Mouse (Mus musculus) hindbrain, embryonic 15.5 days (tissue): ENCODE measurements around the gene Kcng3. TPM values are rescaled to one million over a fixed set of nuclear protein-coding genes. Genes with fewer than 3 reads are reported as not detected.

Experiments
- ATAC-seq: fragments of 200-750 bp; cut with Nextera tagmentation; 2 replicates; pipeline ENCODE4 v1.8.0; 2017; ENCODE audit warnings: low read depth, moderate number of reproducible peaks, moderate TSS enrichment; ENCODE audit not compliant: low FRiP score
- H3K27ac ChIP-seq: fragments of 300-500 bp; sonication (generic); replicated peaks from 2 replicates; pipeline ENCODE4 v1.5.1; 2015; ENCODE audit warnings: mild to moderate bottlenecking, inconsistent platforms
- H3K27me3 ChIP-seq: fragments of 300-500 bp; sonication (generic); 2 replicates; pipeline ENCODE4 v1.6.1; 2015; ENCODE audit warnings: control low read depth, inconsistent platforms
- H3K36me3 ChIP-seq: fragments of 300-500 bp; sonication (generic); 2 replicates; pipeline ENCODE4 v1.6.1; 2015; ENCODE audit warnings: control low read depth, inconsistent platforms
- H3K4me1 ChIP-seq: fragments of 300-500 bp; sonication (generic); replicated peaks from 2 replicates; pipeline ENCODE4 v1.6.1; 2015; ENCODE audit warnings: control low read depth, inconsistent platforms
- H3K4me2 ChIP-seq: fragments of 300-500 bp; sonication (generic); 2 replicates; pipeline ENCODE4 v1.6.1; 2015; ENCODE audit warnings: moderate library complexity, mild to moderate bottlenecking, inconsistent platforms
- H3K4me3 ChIP-seq: fragments of 300-500 bp; sonication (generic); 2 replicates; pipeline ENCODE4 v1.5.1; 2015; ENCODE audit warnings: mild to moderate bottlenecking, inconsistent platforms
- H3K9ac ChIP-seq: fragments of 300-500 bp; sonication (generic); 2 replicates; pipeline ENCODE4 v1.6.1; 2015; ENCODE audit warnings: inconsistent platforms
- H3K9me3 ChIP-seq: fragments of 300-500 bp; sonication (generic); 2 replicates; pipeline ENCODE4 v1.6.1; 2016; ENCODE audit warnings: control low read depth, inconsistent platforms
- WGBS: fragments of 180-500 bp; shearing (Covaris S2); methylation state at CpG from one replicate; pipeline ENCODE4 v1.1.7; 2015; 5-methylcytosine and 5-hydroxymethylcytosine counted together
- polyA plus RNA-seq: library from polyadenylated mRNA; unstranded; fragments of >200 nt; fragmentation: Nextera tagmentation; extraction: Ambion mirVana; gene quantifications from 2 replicates; pipeline ENCODE4 v1.2.1, GENCODE M21; 2015

Gene Kcng3
- polyA plus RNA-seq, 1 experiment from 2014 or later: 0.14 TPM

DNA sequence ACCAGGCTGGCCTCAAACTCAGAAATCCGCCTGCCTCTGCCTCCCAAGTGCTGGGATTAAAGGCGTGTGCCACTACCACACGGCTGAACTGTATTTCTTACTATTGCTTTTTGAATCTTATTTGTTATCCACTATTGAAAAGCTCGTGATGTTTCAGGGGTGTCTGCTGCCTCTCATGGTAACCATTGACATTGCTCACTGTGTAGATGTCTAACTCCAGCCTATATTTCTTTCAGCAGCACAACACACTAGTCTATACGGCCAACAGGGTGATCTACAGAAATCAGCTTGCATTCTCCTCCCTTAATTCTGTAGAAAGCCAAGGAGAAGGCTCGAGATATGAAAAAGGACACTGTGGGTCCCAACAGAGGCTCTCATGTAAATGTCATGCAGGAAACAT is 86.4 kb downstream of the Kcng3 start:
- Histone ChIP-seq H3K4me2 (peak overlapping the region; percentile 39), H3K9me3 (no peaks in the 10 kb centered on the region), H3K4me1 (peaks cover 36% of the 10 kb centered on the region), H3K36me3 (no peaks in the 10 kb centered on the region), H3K9ac (no peak overlapping the region), H3K4me3 (peak overlapping the region; percentile 14; the same call in 1 of the 2 replicates), H3K27me3 (0 out of 2 replicates have a peak, but pooled peaks cover 4% of the 10 kb centered on the region), H3K27ac (peak overlapping the region; percentile 58; the same call in 1 of the 2 replicates)
- ATAC-seq: no peak
- WGBS: 63% methylated on average over 6 of the region's 6 CpGs

DNA sequence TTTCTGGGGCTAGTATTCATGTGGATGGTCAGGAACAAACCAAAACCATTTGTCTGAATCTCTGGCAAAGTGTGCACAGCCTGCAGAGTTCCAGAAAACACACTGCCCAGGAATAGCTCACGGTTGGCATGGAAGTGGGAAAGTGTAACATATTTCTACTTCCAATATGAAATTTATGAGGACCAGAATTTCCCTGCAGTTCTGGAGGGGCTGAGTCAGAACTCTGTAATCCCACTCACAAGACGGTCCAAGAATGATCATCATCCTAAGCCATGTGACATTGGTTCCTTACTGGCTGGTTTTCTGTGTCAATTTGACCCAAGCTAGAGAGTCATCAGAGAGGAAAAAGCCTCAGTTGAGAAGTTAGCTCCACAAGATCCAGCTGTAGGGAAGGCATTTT is 89.3 kb downstream of the Kcng3 start:
- no peak overlapping the region for H3K4me3 ChIP-seq
- no peak for ATAC-seq
- 0 out of 2 replicates have a peak, but pooled peaks cover 4% of the 10 kb centered on the region for H3K27me3 ChIP-seq
- 84% methylated on average over 2 of the region's 2 CpGs for WGBS
- no peak overlapping the region for H3K27ac ChIP-seq
- peaks cover 27% of the 10 kb centered on the region for H3K4me1 ChIP-seq
- no peak overlapping the region for H3K4me2 ChIP-seq
- H3K9ac ChIP-seq: no peak overlapping the region
- no peaks in the 10 kb centered on the region for H3K9me3 ChIP-seq
- no peaks in the 10 kb centered on the region for H3K36me3 ChIP-seq

DNA sequence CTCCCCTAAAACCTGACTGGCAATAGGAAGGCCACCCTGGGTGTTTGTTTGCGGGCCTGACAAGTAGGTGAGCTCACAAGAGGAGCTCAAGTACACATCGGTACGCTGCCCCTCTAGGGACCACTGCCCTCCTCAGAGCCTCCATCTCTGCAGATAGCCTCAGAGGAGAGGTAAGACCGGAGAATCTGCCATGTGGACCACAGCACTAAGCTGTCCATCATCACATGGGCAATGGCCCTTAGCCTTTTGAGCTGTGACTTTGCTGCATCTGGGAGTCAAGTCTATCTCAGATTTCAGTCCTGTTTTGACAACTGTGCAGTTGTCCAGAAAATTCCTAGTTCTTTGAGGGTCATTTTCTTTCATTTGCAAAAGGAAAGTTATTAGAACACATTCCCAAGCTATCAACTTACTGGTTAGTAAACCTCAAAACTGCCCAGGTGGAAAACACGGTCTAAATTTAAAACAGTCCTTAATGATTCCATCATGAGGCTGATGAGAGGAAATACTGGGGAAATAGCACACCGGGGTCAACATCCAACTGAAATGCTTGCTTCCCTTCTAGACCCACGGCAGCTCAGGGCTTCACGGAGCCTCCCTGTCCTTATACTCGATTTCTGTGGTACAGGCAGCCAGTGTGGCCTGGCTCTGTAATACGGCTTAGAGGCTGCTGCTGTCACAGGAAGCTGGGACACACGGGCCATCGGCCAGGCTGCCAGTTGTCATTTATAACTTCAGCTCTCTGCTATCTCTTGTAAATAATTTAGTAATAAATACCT is 92.2 kb downstream of the Kcng3 start:
- Histone ChIP-seq H3K36me3 (no peaks in the 10 kb centered on the region), H3K27me3 (no peaks in the 10 kb centered on the region), H3K4me2 (no peak overlapping the region), H3K27ac (no peak overlapping the region), H3K4me1 (0 out of 2 replicates have a peak, but pooled peaks cover 5% of the 10 kb centered on the region), H3K9me3 (no peaks in the 10 kb centered on the region), H3K4me3 (no peak overlapping the region), H3K9ac (no peak overlapping the region)
- no peak for ATAC-seq
- WGBS: 74% methylated on average over 12 of the region's 12 CpGs

GRCm38 (mm10) chr17:83538694-83539093 is 93.0 kb downstream of the Kcng3 start:
- no peaks in the 10 kb centered on the region for H3K9me3 ChIP-seq
- no peak overlapping the region for H3K9ac ChIP-seq
- WGBS: 92% methylated on average over 1 of the region's 1 CpGs
- H3K4me3 ChIP-seq: no peak overlapping the region
- no peak overlapping the region for H3K4me2 ChIP-seq
- no peak for ATAC-seq
- H3K36me3 ChIP-seq: no peaks in the 10 kb centered on the region
- 0 out of 2 replicates have a peak, but pooled peaks cover 5% of the 10 kb centered on the region for H3K4me1 ChIP-seq
- H3K27me3 ChIP-seq: no peaks in the 10 kb centered on the region
- H3K27ac ChIP-seq: no peak overlapping the region

- no peaks in the 10 kb centered on the region for H3K27me3 ChIP-seq
Measured at GRCm38 (mm10) chr17:83538141-83538540, 93.6 kb downstream of the Kcng3 start.

More at GRCm38 (mm10) chr17:83538141-83538540, 93.6 kb downstream of the Kcng3 start:
- Histone ChIP-seq H3K4me2 (no peak overlapping the region), H3K9me3 (no peaks in the 10 kb centered on the region), H3K9ac (no peak overlapping the region), H3K4me1 (0 out of 2 replicates have a peak, but pooled peaks cover 5% of the 10 kb centered on the region), H3K27ac (0 out of 2 replicates have a peak overlapping the region, but pooled peaks have one; percentile 10), H3K36me3 (no peaks in the 10 kb centered on the region), H3K4me3 (no peak overlapping the region)
- WGBS: 47% methylated on average over 9 of the region's 9 CpGs
- no peak for ATAC-seq

Other genes starting within 250 kb of the Kcng3 start
- gene Cox7a2l, start 114.6 kb downstream of the Kcng3 start, polyA plus RNA-seq: 183 and 196 TPM in 2 replicates
- gene Mta3, start 74.3 kb upstream of the Kcng3 start, polyA plus RNA-seq: 33.2 and 37.0 TPM in 2 replicates
- 0.10 and 0.29 TPM in 2 replicates for gene Haao, start 216.1 kb upstream of the Kcng3 start, polyA plus RNA-seq